Mouse (Mus musculus): Measurements from ENCODE around the gene Klhl35. TPM values are rescaled to one million over a fixed set of nuclear protein-coding genes. Genes with fewer than 3 reads are reported as not detected.

The Klhl35 gene
- total and polyA plus RNA-seq, 3 experiments, result 0.13 to 0.43 TPM; not detected in 1

DNA sequence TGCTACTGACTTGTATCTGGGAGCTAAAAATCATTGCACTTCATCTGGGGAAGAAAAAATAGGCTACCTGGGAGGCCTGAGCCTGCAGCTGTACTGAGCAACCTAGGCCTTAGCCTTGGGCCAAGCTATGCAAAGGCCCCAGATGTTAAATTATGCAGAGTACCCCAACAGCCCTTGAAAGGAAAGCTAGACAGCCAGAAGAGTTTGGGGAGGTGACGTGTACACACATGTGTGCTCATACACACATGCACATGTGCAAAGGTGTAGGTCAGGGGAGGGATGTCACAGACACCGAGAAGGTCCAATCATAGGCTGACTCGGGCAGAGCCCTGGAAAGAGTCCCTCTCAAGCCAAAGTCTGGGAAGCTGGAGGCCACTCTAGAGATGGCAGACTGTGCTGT is 37.8 kb upstream of the Klhl35 start:
- peaks cover 5% of the 10 kb centered on the region for H3K4me1 ChIP-seq (ENCODE audit: control insufficient read depth, insufficient read depth, low read length)
- H3K36me3 ChIP-seq (ENCODE audit: control insufficient read depth, insufficient read depth, low read length), result no peaks in the 10 kb centered on the region
- no peaks in the 10 kb centered on the region for H3K27me3 ChIP-seq (ENCODE audit: control insufficient read depth, insufficient read depth, low read length)
- TF ChIP-seq POLR2A (IDR thresholded peaks at IDR 0.05; ENCODE audit: insufficient read depth, low read depth, low read length) (no peak), CTCF (IDR thresholded peaks at IDR 0.05) (no peak), EP300 (IDR thresholded peaks at IDR 0.05; ENCODE audit: insufficient read depth, low read depth, low read length) (no peak)
- H3K4me3 ChIP-seq, result no peak overlapping the region
- no peak overlapping the region for H3K9ac ChIP-seq (ENCODE audit: low read depth, low read length)
- WGBS, result 90% methylated on average over 3 of the region's 3 CpGs
- no peak for DNase-seq
- H3K27ac ChIP-seq, result no peak overlapping the region
- intact Hi-C loops (cut with DNase I), result no loop called here
- no peaks in the 10 kb centered on the region for H3K79me2 ChIP-seq (replicated peaks; ENCODE audit: control insufficient read depth, insufficient read depth, low read length)

DNA sequence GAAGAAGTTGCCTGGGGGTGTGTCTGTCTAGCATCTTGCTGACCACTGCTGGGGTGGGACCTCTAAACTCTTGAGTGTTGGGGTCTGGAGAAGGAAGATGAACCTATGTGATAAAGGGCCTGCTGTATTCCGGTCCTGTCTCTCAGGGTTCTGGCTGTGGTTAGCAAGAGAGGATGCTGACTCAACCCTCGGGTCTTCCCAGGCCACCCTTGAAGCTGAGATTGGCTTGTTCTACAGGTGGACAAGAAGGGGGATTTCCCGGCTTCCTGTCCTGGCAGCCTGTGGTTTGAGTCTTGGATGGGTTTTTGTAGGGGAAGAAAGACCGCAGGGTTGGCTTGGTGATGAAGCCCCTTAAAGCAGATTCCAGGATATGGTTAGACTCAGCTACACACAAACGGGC is 37.0 kb upstream of the Klhl35 start:
- Histone ChIP-seq H3K4me1 (ENCODE audit: control insufficient read depth, insufficient read depth, low read length) (peaks cover 5% of the 10 kb centered on the region), H3K27ac (no peak overlapping the region), H3K9ac (ENCODE audit: low read depth, low read length) (no peak overlapping the region), H3K79me2 (replicated peaks; ENCODE audit: control insufficient read depth, insufficient read depth, low read length) (no peaks in the 10 kb centered on the region), H3K4me3 (no peak overlapping the region), H3K27me3 (ENCODE audit: control insufficient read depth, insufficient read depth, low read length) (no peaks in the 10 kb centered on the region), H3K36me3 (ENCODE audit: control insufficient read depth, insufficient read depth, low read length) (no peaks in the 10 kb centered on the region)
- DNase-seq, result no peak
- 47% methylated on average over 5 of the region's 5 CpGs for WGBS
- intact Hi-C loops (cut with DNase I), result no loop called here
- TF ChIP-seq POLR2A (IDR thresholded peaks at IDR 0.05; ENCODE audit: insufficient read depth, low read depth, low read length), result no peak
- no peak for TF ChIP-seq CTCF (IDR thresholded peaks at IDR 0.05)
- TF ChIP-seq EP300 (IDR thresholded peaks at IDR 0.05; ENCODE audit: insufficient read depth, low read depth, low read length), result no peak

DNA sequence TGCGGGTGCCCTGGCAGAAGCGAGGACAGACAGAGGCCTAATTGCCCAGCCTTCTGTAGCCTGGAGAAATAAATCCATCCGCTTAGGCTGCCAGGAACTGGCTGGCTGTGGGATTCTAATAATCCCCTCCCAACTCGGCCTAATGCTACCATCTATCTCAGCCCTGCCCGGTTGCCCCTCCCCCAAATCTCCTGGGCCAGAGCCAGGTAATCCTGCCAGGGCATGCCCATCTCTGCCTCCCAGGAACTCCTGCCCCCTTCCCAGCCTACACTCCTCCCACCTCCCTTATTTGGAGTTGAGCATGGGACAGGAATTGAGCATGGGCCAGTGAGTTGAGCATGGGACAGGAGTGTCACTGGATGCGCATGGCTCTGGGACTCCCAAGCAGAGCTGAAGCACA is 36.0 kb upstream of the Klhl35 start:
- H3K36me3 ChIP-seq (ENCODE audit: control insufficient read depth, insufficient read depth, low read length), result no peaks in the 10 kb centered on the region
- intact Hi-C loops (cut with DNase I), result no loop called here

DNA sequence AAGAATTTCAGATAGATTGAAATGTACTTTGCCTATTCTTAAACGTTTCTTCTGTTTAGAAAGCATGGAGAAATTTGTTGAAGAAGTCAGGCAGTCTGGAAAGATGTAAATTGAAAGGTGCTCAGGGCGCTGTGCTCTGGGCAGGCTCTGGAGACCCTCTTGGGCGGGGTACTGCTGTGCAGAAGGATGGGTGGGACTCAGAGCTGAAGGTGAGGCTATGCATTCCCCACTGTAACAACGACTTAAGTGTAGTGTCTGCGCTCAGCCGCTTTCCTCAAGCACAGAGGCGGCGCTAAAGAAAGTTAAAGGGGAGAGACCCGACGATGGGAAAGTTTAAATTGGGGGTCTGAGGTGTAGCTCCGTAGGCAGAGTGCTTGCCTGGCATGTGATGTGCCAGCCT is 35.6 kb upstream of the Klhl35 start:
- 83% methylated on average over 11 of the region's 11 CpGs for WGBS
- intact Hi-C loops (cut with DNase I), result no loop called here
- TF ChIP-seq POLR2A (IDR thresholded peaks at IDR 0.05; ENCODE audit: insufficient read depth, low read depth, low read length) (no peak), CTCF (IDR thresholded peaks at IDR 0.05) (no peak), EP300 (IDR thresholded peaks at IDR 0.05; ENCODE audit: insufficient read depth, low read depth, low read length) (no peak)

More for the DNA sequence above, 36.0 kb upstream of the Klhl35 start:
- H3K4me1 ChIP-seq (ENCODE audit: control insufficient read depth, insufficient read depth, low read length), result peaks cover 5% of the 10 kb centered on the region
- TF ChIP-seq POLR2A (IDR thresholded peaks at IDR 0.05; ENCODE audit: insufficient read depth, low read depth, low read length), result no peak
- TF ChIP-seq CTCF (IDR thresholded peaks at IDR 0.05), result no peak
- TF ChIP-seq EP300 (IDR thresholded peaks at IDR 0.05; ENCODE audit: insufficient read depth, low read depth, low read length), result no peak
- 68% methylated on average over 6 of the region's 6 CpGs for WGBS
- H3K27me3 ChIP-seq (ENCODE audit: control insufficient read depth, insufficient read depth, low read length), result no peaks in the 10 kb centered on the region
- no peak for DNase-seq
- H3K4me3 ChIP-seq, result no peak overlapping the region
- no peak overlapping the region for H3K9ac ChIP-seq (ENCODE audit: low read depth, low read length)
- no peak overlapping the region for H3K27ac ChIP-seq
- no peaks in the 10 kb centered on the region for H3K79me2 ChIP-seq (replicated peaks; ENCODE audit: control insufficient read depth, insufficient read depth, low read length)

DNA sequence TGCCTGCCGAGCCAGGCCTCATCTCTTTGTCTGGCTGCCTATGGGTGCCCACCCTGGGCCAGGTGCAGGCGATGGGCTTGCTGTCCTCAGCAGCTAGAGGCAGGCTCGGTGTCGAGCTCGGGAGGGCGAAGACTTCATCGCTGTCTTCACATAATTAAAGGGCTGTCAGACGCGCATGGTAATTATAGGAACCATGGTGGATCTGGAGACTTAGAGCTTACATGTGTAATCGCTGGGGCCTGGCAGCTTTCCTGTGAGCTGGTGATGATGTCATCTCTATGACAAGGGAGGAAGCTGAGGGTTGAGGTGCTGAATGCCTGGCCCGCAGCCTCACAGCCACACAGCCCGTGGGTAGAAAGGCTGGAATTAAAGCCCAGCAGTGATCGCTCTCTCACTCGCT is 33.6 kb upstream of the Klhl35 start:
- Histone ChIP-seq H3K36me3 (ENCODE audit: control insufficient read depth, insufficient read depth, low read length) (no peaks in the 10 kb centered on the region), H3K4me1 (ENCODE audit: control insufficient read depth, insufficient read depth, low read length) (peaks cover 5% of the 10 kb centered on the region), H3K4me3 (no peak overlapping the region), H3K27me3 (ENCODE audit: control insufficient read depth, insufficient read depth, low read length) (no peaks in the 10 kb centered on the region), H3K79me2 (replicated peaks; ENCODE audit: control insufficient read depth, insufficient read depth, low read length) (no peaks in the 10 kb centered on the region), H3K9ac (ENCODE audit: low read depth, low read length) (no peak overlapping the region), H3K27ac (no peak overlapping the region)
- 46% methylated on average over 14 of the region's 14 CpGs for WGBS
- intact Hi-C loops (cut with DNase I), result no loop called here
- TF ChIP-seq CTCF (IDR thresholded peaks at IDR 0.05), result no peak
- no peak for TF ChIP-seq EP300 (IDR thresholded peaks at IDR 0.05; ENCODE audit: insufficient read depth, low read depth, low read length)
- TF ChIP-seq POLR2A (IDR thresholded peaks at IDR 0.05; ENCODE audit: insufficient read depth, low read depth, low read length), result no peak
- DNase-seq, result peak in 1 of 2 experiments; percentile 50

More for the DNA sequence above, 35.6 kb upstream of the Klhl35 start:
- no peaks in the 10 kb centered on the region for H3K27me3 ChIP-seq (ENCODE audit: control insufficient read depth, insufficient read depth, low read length)
- H3K4me3 ChIP-seq, result no peak overlapping the region
- H3K9ac ChIP-seq (ENCODE audit: low read depth, low read length), result no peak overlapping the region
- H3K4me1 ChIP-seq (ENCODE audit: control insufficient read depth, insufficient read depth, low read length), result peaks cover 5% of the 10 kb centered on the region
- no peak for DNase-seq
- H3K27ac ChIP-seq, result no peak overlapping the region
- no peaks in the 10 kb centered on the region for H3K79me2 ChIP-seq (replicated peaks; ENCODE audit: control insufficient read depth, insufficient read depth, low read length)
- H3K36me3 ChIP-seq (ENCODE audit: control insufficient read depth, insufficient read depth, low read length), result no peaks in the 10 kb centered on the region

DNA sequence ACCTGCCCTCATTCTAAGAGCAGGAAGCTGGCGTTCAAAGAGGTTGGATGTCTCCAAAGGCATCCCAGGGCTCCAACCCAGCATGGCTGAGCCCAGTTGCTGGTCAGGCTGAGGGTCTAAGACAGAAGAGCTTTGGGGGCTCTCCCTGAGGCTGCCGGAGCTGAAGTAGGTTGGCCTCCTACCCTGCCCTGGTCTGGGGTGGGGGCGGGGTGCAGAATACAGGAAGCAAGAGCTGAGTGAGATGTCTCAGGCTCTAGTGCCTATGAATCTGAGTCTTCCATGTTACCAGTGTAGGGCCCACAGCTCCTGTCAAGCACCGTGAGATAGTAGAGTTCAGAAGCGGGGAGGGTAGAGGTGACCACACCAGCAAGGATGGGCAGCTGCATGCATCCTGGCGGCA is 32.9 kb upstream of the Klhl35 start:
- Histone ChIP-seq H3K27me3 (ENCODE audit: control insufficient read depth, insufficient read depth, low read length) (no peaks in the 10 kb centered on the region), H3K79me2 (replicated peaks; ENCODE audit: control insufficient read depth, insufficient read depth, low read length) (no peaks in the 10 kb centered on the region), H3K4me3 (no peak overlapping the region), H3K9ac (ENCODE audit: low read depth, low read length) (no peak overlapping the region), H3K4me1 (ENCODE audit: control insufficient read depth, insufficient read depth, low read length) (peaks cover 5% of the 10 kb centered on the region), H3K27ac (no peak overlapping the region), H3K36me3 (ENCODE audit: control insufficient read depth, insufficient read depth, low read length) (no peaks in the 10 kb centered on the region)
- TF ChIP-seq CTCF (IDR thresholded peaks at IDR 0.05), result no peak
- no peak for TF ChIP-seq POLR2A (IDR thresholded peaks at IDR 0.05; ENCODE audit: insufficient read depth, low read depth, low read length)
- no peak for TF ChIP-seq EP300 (IDR thresholded peaks at IDR 0.05; ENCODE audit: insufficient read depth, low read depth, low read length)
- 88% methylated on average over 6 of the region's 6 CpGs for WGBS
- intact Hi-C loops (cut with DNase I), result no loop called here
- no peak for DNase-seq

All from heart, adult 2 months (tissue).